Mouse (Mus musculus): ENCODE data around the gene Shkbp1. TPM values are rescaled to one million over a fixed set of nuclear protein-coding genes. Genes with fewer than 3 reads are reported as not detected.
A peak's percentile ranks its signal among the peaks of the same experiment; 100 is the strongest.

Gene Shkbp1
- total RNA-seq, 1 experiment from 2014 or later: 69.9 TPM

DNA sequence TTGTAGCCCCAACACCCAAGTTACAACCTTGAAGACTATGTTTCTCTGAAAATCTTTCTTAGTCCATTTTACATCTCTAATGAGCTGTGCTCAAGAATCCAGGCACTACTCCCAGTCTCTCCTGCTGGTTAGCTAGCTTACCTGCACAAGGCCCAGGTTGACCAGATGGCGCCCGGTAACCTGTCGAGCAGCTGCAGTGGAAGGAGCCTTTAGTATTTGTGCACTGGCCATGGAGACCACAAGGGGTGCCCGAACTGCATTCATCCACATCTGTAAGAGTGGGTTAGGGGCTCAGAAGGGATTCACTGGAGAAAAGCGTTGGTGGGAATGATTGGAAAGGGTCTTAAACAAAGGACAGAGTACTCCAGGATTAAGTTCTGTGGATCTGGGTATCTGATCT is 32.8 kb downstream of the Shkbp1 start:
- ATAC-seq (ENCODE audit: extremely low read depth, insufficient number of reproducible peaks, low FRiP score, poor library complexity, severe bottlenecking): no peak

DNA sequence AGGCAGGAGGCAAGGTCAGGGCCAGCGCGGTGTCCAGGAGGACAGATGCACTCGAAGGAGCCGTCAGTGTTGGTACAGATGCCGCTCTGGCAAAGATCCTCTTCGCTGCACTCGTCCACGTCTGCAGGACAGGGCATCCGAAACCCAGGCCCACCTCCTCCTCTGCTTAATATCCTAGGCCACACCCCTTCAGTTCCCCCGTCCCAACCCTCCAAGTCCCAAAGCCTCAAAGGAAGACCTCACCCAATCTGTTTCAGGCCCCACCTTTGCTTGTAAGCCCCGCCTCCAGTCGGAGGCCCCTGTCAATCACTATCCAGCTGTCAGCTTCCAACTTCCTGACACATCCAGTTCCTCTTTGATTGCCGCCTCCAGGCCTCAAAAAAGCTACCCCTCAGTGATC is 33.5 kb downstream of the Shkbp1 start:
- no peak for ATAC-seq (ENCODE audit: extremely low read depth, insufficient number of reproducible peaks, low FRiP score, poor library complexity, severe bottlenecking)

GRCm38 (mm10) chr7:27319411-27319810 is 36.4 kb downstream of the Shkbp1 start:
- ATAC-seq (ENCODE audit: extremely low read depth, insufficient number of reproducible peaks, low FRiP score, poor library complexity, severe bottlenecking): no peak

DNA sequence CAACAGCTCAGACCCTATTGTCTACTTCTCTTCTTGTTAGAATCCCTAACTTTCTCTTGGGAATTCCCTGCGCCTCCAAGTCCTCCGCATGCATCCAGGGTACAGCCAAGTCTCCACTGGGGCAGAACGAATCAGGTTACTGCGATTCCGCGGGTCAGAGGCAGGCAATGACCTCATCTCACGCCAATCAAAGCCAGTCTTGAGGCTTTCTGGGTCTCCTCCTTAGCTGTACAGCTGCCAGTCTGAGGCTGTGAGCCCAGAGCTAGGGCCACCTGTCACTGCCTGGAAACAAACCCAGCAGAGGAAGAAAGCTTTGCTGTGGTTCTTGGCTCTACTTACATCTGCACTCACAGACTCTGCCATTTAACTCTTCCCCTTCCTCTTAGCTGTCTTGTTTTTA is 39.9 kb downstream of the Shkbp1 start:
- ATAC-seq (ENCODE audit: extremely low read depth, insufficient number of reproducible peaks, low FRiP score, poor library complexity, severe bottlenecking): no peak

GRCm38 (mm10) chr7:27314393-27314792 is 41.4 kb downstream of the Shkbp1 start:
- no peak for ATAC-seq (ENCODE audit: extremely low read depth, insufficient number of reproducible peaks, low FRiP score, poor library complexity, severe bottlenecking)

DNA sequence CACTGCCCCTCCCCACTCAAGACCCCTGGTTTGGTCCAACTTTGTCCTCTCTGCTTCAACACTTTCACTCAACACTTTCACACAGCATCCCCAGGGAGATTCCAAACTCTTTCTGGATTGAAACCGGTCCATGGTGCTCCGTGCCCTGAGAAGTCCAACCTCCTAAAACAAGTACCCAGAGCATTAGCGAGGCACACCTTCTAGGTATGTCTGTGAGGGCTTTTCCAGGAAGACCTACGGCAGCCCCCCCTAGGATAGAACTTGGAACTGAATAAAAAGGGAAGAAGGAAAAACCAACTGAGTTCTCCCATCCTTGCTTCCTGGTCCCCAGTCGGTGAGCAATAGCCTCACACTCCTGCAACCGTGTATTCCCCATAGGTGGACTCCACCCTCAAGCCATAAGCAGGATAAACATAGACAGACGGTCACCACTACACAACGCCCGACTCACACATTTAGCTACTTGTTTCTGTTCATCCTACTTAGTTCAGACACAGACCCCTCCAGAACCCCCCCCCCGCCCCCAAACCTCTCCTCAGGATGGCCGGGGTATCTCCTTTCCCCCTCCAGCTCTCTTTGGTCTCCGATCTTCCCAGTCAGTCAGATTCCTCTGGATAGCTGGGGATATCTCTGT is 44.1 kb downstream of the Shkbp1 start:
- no peak for ATAC-seq (ENCODE audit: extremely low read depth, insufficient number of reproducible peaks, low FRiP score, poor library complexity, severe bottlenecking)

DNA sequence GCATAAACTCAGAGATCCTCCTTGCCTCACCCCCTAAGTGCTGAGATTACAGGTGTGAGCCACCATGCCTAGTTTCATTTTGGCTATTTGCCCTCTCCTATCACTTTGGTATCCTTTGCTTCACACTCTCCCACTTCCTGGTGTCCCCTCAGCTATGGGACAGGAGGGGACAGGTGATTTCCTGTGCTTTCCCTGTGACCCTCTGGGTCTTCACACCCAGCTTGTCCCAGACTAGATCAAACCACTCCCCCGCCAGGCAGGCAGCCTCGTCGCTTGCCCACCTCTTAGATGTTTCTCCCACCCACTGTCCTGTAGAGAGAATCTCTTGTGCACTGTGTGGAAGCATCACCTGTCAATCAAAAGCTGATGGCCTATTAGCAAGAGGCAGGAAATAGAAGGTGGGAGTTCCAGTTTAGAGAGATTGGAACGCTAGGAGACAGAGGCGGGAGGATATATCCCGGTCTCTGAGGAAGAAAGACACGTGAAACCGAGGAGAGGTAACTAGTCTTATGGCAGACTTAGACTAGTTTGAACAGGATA is 44.8 kb downstream of the Shkbp1 start:
- no peak for ATAC-seq (ENCODE audit: extremely low read depth, insufficient number of reproducible peaks, low FRiP score, poor library complexity, severe bottlenecking)

- no peak for ATAC-seq (ENCODE audit: extremely low read depth, insufficient number of reproducible peaks, low FRiP score, poor library complexity, severe bottlenecking)
These were observed 45.5 kb downstream of the Shkbp1 start for GRCm38 (mm10) chr7:27310306-27310705.

GRCm38 (mm10) chr7:27309832-27310231 is 46.0 kb downstream of the Shkbp1 start:
- ATAC-seq (ENCODE audit: extremely low read depth, insufficient number of reproducible peaks, low FRiP score, poor library complexity, severe bottlenecking): no peak

- ATAC-seq (ENCODE audit: extremely low read depth, insufficient number of reproducible peaks, low FRiP score, poor library complexity, severe bottlenecking): no peak
These were observed 46.8 kb downstream of the Shkbp1 start for GRCm38 (mm10) chr7:27308821-27309549.

DNA sequence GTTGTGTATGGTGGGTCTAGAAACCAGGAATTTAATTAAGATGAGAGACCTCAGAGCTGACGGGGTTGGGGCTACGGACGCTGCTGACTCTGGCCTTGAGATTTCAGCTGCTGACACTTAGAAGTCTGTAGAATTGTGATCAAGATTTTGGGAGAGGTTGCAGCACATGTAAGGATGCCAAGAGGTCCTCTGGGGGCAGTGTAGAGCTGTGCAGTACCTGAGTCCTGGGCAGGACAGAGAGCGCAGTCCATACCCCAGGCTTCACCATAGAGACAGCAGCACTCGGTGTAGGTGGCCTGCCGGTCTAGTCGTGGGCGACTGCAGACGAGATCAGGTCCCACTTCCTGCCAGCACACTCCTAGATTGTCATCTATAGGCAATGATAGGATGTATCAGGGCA is 48.3 kb downstream of the Shkbp1 start:
- ATAC-seq (ENCODE audit: extremely low read depth, insufficient number of reproducible peaks, low FRiP score, poor library complexity, severe bottlenecking): no peak

GRCm38 (mm10) chr7:27306161-27307160 is 49.4 kb downstream of the Shkbp1 start:
- no peak for ATAC-seq (ENCODE audit: extremely low read depth, insufficient number of reproducible peaks, low FRiP score, poor library complexity, severe bottlenecking)

- ATAC-seq (ENCODE audit: extremely low read depth, insufficient number of reproducible peaks, low FRiP score, poor library complexity, severe bottlenecking): no peak
These were observed 50.6 kb downstream of the Shkbp1 start for GRCm38 (mm10) chr7:27305091-27305730.

DNA sequence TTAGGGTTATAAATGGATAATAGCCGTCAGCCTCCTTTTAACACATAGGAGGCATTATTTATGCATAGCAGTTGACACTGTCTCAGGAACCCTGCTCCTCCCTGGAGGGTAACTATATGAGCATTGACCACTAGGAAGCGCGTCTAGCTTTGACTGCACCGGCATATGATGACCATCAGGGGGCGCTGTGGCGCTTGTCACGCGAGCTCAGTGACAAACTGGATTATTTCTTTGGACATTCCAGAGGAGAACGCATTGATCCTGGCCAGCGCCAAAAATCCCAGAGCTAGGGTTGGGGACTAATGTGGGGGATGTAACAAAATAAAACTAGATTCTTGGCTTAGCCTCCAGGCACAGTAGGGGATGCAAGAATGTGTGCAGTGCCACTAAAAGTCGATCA is 53.6 kb downstream of the Shkbp1 start:
- ATAC-seq (ENCODE audit: extremely low read depth, insufficient number of reproducible peaks, low FRiP score, poor library complexity, severe bottlenecking): peak; percentile 49; the same call in 1 of the 2 replicates

DNA sequence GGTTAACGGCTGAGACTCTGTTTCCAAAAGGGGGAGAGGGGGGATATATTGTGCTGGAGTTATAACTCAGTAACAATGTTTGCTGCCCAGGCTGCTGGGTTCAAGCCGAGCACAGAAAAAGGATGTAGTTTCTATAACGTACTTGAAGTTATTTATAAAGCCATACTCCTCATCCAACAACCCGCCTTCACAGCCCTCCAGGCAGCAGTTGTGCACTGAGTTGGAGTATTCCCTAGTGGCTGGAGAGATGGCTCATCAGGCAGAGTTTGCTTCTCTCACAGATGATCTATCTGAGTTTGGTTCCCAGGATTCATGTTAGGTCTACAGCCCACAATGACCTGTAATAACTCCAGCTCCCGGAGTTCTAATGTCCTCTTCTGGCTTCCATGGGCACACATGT is 55.0 kb downstream of the Shkbp1 start:
- no peak for ATAC-seq (ENCODE audit: extremely low read depth, insufficient number of reproducible peaks, low FRiP score, poor library complexity, severe bottlenecking)

DNA sequence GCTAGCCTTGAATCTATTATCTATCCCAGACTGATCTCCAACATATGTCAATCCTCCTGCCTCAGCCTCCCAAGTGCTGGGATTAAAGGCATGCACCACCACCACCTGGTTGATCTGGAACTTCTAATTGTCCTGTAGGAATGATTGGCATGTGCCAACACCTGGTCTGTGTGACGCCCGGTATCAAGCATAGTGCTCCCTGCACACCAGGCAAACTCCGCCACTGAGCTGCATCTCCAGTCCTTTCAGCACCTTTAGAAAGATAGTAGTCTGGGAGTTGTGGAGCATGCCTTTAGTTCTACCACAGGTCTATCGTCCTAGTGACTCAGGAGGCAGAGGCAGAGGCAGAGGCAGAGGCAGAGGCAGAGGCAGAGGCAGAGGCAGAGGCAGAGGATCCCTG is 55.5 kb downstream of the Shkbp1 start:
- no peak for ATAC-seq (ENCODE audit: extremely low read depth, insufficient number of reproducible peaks, low FRiP score, poor library complexity, severe bottlenecking)

DNA sequence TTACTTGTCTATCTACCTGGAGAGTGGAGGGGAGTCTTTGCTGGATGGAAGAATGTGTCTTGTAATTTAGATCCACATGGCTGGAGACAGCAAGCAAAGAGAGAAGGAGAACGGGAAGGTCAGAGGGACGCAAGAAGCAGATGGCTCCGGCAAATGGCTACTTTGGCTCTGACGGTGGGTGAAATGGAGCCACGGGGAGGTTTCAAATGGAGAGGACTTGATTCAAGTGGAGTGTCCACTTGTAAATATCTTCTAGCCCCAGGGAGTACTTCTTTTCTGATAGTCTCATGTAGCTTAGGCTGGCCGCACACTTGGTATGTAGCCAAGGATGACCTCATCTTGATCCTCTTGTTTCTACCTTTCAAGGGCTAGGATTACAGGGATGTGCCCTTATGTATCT is 57.0 kb downstream of the Shkbp1 start:
- no peak for ATAC-seq (ENCODE audit: extremely low read depth, insufficient number of reproducible peaks, low FRiP score, poor library complexity, severe bottlenecking)

- ATAC-seq (ENCODE audit: extremely low read depth, insufficient number of reproducible peaks, low FRiP score, poor library complexity, severe bottlenecking): no peak
These were observed 57.7 kb downstream of the Shkbp1 start for GRCm38 (mm10) chr7:27298033-27298610.

DNA sequence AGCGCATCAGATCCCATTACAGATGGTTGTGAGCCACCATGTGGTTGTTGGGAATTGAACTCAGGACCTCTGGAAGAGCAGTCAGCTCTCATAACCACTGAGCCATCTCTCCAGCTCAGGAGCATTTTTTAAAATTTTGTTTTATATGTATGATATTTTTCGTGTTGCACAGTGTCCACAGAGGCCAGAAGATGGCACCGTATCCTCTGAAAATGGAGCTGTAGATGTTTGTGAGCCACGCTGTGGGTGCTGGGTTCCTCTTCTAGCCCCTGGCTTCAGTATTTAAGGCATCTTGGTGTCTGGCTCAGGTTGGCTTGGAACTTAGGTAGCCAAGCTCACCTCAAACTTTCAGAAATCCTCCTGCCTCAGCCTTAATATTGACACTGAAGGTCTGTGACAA is 59.3 kb downstream of the Shkbp1 start:
- ATAC-seq (ENCODE audit: extremely low read depth, insufficient number of reproducible peaks, low FRiP score, poor library complexity, severe bottlenecking): no peak
